Mouse (Mus musculus) olfactory bulb, adult 2 months (tissue): ENCODE results near the gene Zfhx3.

Source experiments
- CTCF ChIP-seq: fragments of 200-500 bp; IDR thresholded peaks from 2 replicates; pipeline ENCODE4 v1.5.1; 2012; ENCODE audit warnings: low read depth, mild to moderate bottlenecking, low read length, moderate library complexity; ENCODE audit not compliant: insufficient read depth
- POLR2A ChIP-seq: fragments of 200-500 bp; IDR thresholded peaks from 2 replicates; pipeline ENCODE4 v1.6.1; 2012; ENCODE audit warnings: mild to moderate bottlenecking, low read depth, low read length, moderate library complexity; ENCODE audit not compliant: insufficient read depth

GRCm38 (mm10) chr8:108609114-108609513, 666.7 kb downstream of the Zfhx3 start:
- TF ChIP-seq POLR2A (no peak), CTCF (no peak)
